Mouse (Mus musculus): Measurements from ENCODE around the gene Rpap1. TPM values are rescaled to one million over a fixed set of nuclear protein-coding genes. Genes with fewer than 3 reads are reported as not detected.

Rpap1 gene
- polyA plus RNA-seq, 1 experiment from 2014 or later = 28.2 TPM

DNA sequence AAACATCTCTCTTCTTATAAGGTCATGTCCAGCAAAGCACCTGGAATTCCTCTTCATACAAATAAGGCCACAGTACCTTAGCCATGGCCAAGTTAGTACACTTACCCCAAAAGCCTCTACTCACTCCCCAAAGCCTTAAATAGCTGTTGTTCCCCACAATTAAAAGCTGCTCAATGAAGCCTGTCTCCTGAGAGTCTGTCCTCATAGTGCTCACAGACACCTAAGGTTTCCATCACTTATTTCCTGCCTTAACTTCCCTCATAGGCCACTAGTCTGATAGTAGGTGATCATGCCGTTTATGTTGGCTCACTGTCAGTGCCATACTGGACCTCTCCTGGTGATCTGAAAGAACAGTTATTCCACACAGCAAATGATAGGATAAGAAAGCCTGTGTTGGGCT is 25.1 kb downstream of the Rpap1 start:
- Histone ChIP-seq H3K27me3 (ENCODE audit: control insufficient read depth, insufficient read depth, low read depth, low read length) (peaks cover 36% of the 10 kb centered on the region), H3K4me1 (replicated peaks; ENCODE audit: control insufficient read depth, insufficient read depth, low read length) (peaks cover 3% of the 10 kb centered on the region; the same call in 1 of the 2 replicates), H3K4me3 (ENCODE audit: low read length) (no peak overlapping the region), H3K4me2 (ENCODE audit: low read depth, low read length) (no peak overlapping the region), H3K27ac (ENCODE audit: low read length) (no peak overlapping the region), H3K9ac (ENCODE audit: low read length) (no peak overlapping the region), H3K9me3 (ENCODE audit: control insufficient read depth, low read length) (no peaks in the 10 kb centered on the region), H3K36me3 (ENCODE audit: control insufficient read depth, insufficient read depth, low read length) (peaks cover 9% of the 10 kb centered on the region)
- WGBS = 59% methylated on average over 1 of the region's 1 CpGs
- ATAC-seq (ENCODE audit: low read depth) = no peak

DNA sequence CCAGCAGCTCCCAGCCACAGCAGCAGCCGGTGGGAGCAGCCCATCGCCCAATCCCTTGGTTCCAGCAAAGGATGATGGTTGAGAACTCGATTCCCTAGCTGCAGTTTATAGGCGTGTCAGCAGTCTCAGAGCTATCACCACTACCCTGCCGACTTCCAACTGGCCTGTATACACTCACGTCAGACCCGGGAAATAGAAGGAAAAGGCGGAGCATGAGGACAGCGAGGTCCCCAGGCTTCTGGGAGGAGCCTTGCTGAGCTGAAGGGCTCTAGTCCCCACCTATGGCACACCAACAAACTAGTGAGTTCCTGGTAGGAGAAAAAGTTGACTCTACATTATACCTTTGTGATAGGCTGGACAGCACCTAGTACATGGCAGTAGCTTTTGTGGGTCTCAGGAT is 27.1 kb downstream of the Rpap1 start, which contains the start of gene Ltk:
Ltk (minus strand) TSS at position 181 of the 400 bp plus-strand sequence.
- H3K36me3 ChIP-seq (ENCODE audit: control insufficient read depth, insufficient read depth, low read length) = peaks cover 8% of the 10 kb centered on the region
- WGBS = 13% methylated on average over 9 of the region's 9 CpGs
- H3K4me2 ChIP-seq (ENCODE audit: low read depth, low read length) = no peak within 1 kb of the TSS
- H3K27ac ChIP-seq (ENCODE audit: low read length) = no peak within 1 kb of the TSS
- H3K9me3 ChIP-seq (ENCODE audit: control insufficient read depth, low read length) = no peaks in the 10 kb centered on the region
- H3K4me1 ChIP-seq (replicated peaks; ENCODE audit: control insufficient read depth, insufficient read depth, low read length) = peaks cover 3% of the 10 kb centered on the region; the same call in 1 of the 2 replicates
- no peak within 1 kb of the TSS for H3K4me3 ChIP-seq (ENCODE audit: low read length)
- H3K9ac ChIP-seq (ENCODE audit: low read length) = no peak within 1 kb of the TSS
- peaks cover 47% of the 10 kb centered on the region for H3K27me3 ChIP-seq (ENCODE audit: control insufficient read depth, insufficient read depth, low read depth, low read length)
- ATAC-seq (ENCODE audit: low read depth) = no peak

DNA sequence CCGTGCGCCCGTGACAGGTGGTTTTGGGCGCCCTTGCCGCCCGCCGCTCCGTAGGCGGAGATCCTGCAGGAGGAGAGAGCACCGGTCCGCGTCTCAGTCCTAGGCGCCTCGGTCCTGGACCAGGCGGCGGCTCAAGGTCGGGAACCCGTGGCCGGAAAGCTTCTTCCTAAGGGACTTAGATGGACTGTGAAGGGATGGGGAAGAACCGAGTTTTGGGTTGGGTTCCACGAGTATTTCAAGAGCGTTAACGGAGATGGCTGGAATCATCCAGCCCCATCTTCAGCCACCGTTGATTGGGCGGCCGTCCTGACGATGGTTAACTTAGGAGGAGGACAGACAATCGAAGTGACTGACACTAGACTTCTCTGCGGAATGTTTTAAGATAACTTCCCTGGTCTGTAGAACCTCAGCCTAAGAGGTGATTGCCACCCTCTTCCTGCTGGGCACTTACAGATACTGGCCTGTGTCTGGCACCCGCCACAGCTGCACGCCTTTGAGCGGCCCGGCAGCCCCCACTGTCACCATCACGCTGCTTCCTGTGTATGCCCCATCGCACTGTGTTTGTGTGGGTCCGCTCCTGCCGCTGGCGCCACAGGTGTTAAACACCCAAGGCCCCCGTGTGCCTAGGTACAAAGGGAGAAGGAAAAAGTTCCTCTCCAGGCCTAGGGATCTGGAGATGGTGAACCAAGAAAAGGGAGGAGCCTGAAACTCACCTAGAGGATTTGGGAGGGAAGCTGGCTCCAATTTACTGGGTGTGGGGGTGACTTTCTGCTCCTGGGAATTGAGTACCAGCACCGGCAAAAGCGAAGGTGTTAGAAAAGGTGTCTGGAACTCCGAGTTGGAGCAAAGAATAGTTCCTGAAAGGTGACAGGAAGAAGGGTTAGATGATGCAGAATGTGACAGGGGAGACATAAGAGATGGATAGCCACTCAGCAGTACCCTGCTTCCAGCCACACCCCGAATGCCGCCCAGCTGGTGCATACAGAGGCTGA is 28.2 kb downstream of the Rpap1 start:
- Histone ChIP-seq H3K27ac (ENCODE audit: low read length) (no peak overlapping the region), H3K9me3 (ENCODE audit: control insufficient read depth, low read length) (no peaks in the 10 kb centered on the region), H3K27me3 (ENCODE audit: control insufficient read depth, insufficient read depth, low read depth, low read length) (peaks cover 47% of the 10 kb centered on the region), H3K36me3 (ENCODE audit: control insufficient read depth, insufficient read depth, low read length) (peaks cover 4% of the 10 kb centered on the region), H3K4me2 (ENCODE audit: low read depth, low read length) (peak overlapping the region; percentile 98), H3K4me1 (replicated peaks; ENCODE audit: control insufficient read depth, insufficient read depth, low read length) (peaks cover 3% of the 10 kb centered on the region; the same call in 1 of the 2 replicates), H3K9ac (ENCODE audit: low read length) (peak overlapping the region; percentile 60; the same call in 1 of the 2 replicates), H3K4me3 (ENCODE audit: low read length) (peak overlapping the region; percentile 66)
- no peak for ATAC-seq (ENCODE audit: low read depth)
- 5% methylated on average over 44 of the region's 44 CpGs for WGBS

DNA sequence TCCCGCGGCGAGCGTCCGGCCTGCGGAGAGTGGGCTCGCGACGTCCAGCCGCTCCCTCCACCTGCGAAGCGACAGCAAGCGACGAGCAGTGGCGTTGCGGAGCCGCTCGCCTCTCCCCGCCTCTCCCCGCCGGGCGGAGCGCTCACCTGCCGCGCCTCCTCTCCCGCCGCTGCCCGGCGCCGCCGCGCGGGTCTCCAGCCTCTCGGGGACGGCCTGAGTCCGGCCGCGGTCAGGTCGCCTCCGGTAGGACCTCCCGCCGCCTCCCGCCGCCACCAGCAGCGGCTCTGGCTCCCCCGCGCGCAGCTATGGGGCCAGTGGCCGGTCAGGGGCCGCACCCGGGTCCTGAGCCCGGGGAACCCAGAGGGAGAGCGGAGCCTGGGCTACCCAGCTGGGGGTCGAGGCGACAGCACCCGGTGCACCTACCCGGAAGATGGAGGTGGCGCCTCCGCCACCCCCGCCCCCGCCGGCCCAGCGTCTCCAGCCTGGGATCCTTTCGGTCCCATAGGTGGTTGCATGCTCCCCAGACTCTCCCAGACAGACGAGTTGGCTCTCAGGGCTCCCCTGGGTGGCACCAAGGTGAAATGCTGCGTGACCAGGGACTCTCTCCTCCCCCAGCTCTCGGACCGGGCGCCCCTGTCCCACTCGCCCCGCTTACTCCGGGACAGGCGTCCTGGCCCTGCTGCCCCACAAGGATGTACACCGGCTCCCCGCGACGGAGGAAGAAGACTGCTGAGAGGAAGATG is 29.1 kb downstream of the Rpap1 start:
- Histone ChIP-seq H3K27ac (ENCODE audit: low read length) (no peak overlapping the region), H3K4me1 (replicated peaks; ENCODE audit: control insufficient read depth, insufficient read depth, low read length) (peaks cover 3% of the 10 kb centered on the region; the same call in 1 of the 2 replicates), H3K4me2 (ENCODE audit: low read depth, low read length) (peak overlapping the region; percentile 98), H3K9ac (ENCODE audit: low read length) (peak overlapping the region; percentile 60), H3K4me3 (ENCODE audit: low read length) (peak overlapping the region; percentile 66), H3K27me3 (ENCODE audit: control insufficient read depth, insufficient read depth, low read depth, low read length) (peaks cover 47% of the 10 kb centered on the region), H3K9me3 (ENCODE audit: control insufficient read depth, low read length) (no peaks in the 10 kb centered on the region), H3K36me3 (ENCODE audit: control insufficient read depth, insufficient read depth, low read length) (no peaks in the 10 kb centered on the region)
- peak; percentile 69 for ATAC-seq (ENCODE audit: low read depth)
- WGBS = under 1% methylated on average over 48 of the region's 77 CpGs

DNA sequence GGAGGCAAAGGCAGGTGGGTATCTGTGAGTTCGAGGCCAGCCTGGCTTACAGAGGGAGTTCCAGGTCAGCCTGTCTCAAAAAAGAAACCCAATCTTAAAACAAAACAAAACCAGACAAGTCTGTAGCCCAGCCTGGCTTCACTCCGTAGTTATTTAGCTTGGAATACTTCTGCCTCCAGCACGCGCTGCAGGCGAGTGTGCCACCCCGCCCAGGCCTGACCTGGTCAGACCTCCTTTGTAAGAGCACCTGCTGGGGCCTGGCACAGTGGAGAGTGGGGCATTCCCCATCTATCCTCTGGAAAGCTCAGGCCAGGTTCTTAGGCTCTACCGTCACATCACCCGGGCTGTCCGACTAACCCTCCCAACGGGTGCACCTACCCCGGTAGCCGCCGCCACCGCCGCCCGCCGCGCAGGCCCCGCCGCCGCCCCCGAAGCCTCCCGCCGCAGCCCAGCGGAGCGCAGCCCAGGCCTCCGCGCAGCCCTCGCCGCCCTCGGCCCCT is 29.7 kb downstream of the Rpap1 start:
- H3K36me3 ChIP-seq (ENCODE audit: control insufficient read depth, insufficient read depth, low read length) = no peaks in the 10 kb centered on the region
- peak; percentile 74 for ATAC-seq (ENCODE audit: low read depth)
- peak overlapping the region; percentile 98 for H3K4me2 ChIP-seq (ENCODE audit: low read depth, low read length)
- H3K9ac ChIP-seq (ENCODE audit: low read length) = peak overlapping the region; percentile 60
- H3K4me3 ChIP-seq (ENCODE audit: low read length) = peak overlapping the region; percentile 66
- H3K27ac ChIP-seq (ENCODE audit: low read length) = no peak overlapping the region
- peaks cover 49% of the 10 kb centered on the region for H3K27me3 ChIP-seq (ENCODE audit: control insufficient read depth, insufficient read depth, low read depth, low read length)
- H3K9me3 ChIP-seq (ENCODE audit: control insufficient read depth, low read length) = no peaks in the 10 kb centered on the region
- H3K4me1 ChIP-seq (replicated peaks; ENCODE audit: control insufficient read depth, insufficient read depth, low read length) = peaks cover 3% of the 10 kb centered on the region; the same call in 1 of the 2 replicates
- WGBS = 8% methylated on average over 11 of the region's 31 CpGs

DNA sequence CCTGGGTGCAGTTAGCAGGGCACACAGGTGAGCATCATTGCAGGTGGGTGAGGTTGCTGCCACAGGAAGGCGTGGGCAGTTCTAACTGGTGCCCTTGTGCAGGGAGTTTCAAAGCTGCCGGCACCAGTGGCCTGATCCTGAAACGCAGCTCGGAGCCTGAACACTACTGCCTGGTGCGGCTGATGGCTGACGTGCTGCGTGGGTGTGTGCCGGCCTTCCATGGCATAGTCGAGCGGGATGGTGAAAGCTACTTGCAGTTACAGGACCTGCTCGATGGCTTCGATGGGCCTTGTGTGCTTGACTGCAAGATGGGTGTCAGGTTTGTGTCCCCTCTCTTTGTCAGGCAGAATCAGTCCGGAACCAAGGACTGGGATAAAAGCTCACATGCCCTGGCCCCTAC is 38.1 kb downstream of the Rpap1 start:
- Histone ChIP-seq H3K9ac (ENCODE audit: low read length) (no peak overlapping the region), H3K9me3 (ENCODE audit: control insufficient read depth, low read length) (no peaks in the 10 kb centered on the region), H3K27me3 (ENCODE audit: control insufficient read depth, insufficient read depth, low read depth, low read length) (peaks cover 15% of the 10 kb centered on the region), H3K4me3 (ENCODE audit: low read length) (no peak overlapping the region), H3K4me1 (replicated peaks; ENCODE audit: control insufficient read depth, insufficient read depth, low read length) (peaks cover 5% of the 10 kb centered on the region), H3K27ac (ENCODE audit: low read length) (no peak overlapping the region), H3K4me2 (ENCODE audit: low read depth, low read length) (no peak overlapping the region), H3K36me3 (ENCODE audit: control insufficient read depth, insufficient read depth, low read length) (no peaks in the 10 kb centered on the region)
- ATAC-seq (ENCODE audit: low read depth) = no peak
- WGBS = 73% methylated on average over 13 of the region's 13 CpGs

DNA sequence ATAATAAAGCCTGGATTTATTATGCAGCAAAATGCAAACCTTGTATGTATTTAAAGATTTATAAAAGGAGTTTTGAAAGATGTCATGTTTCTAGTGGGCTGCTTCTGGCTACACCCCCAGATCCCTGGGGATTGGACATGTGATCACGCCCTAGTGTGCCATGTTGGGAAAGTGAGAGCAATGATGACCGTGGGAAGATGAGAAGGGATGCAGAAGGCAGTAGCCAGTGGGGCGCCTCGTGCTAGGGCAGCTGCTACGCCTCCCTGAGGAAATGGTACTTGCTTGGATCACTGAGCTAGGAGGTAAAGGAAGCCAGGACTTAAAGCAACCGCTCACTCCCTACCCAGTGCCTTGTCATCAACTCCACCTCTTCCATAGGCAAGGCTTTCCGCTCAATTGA is 39.8 kb downstream of the Rpap1 start:
- no peak overlapping the region for H3K4me2 ChIP-seq (ENCODE audit: low read depth, low read length)
- H3K4me3 ChIP-seq (ENCODE audit: low read length) = no peak overlapping the region
- peaks cover 25% of the 10 kb centered on the region for H3K27me3 ChIP-seq (ENCODE audit: control insufficient read depth, insufficient read depth, low read depth, low read length)
- no peaks in the 10 kb centered on the region for H3K36me3 ChIP-seq (ENCODE audit: control insufficient read depth, insufficient read depth, low read length)
- no peak for ATAC-seq (ENCODE audit: low read depth)
- H3K4me1 ChIP-seq (replicated peaks; ENCODE audit: control insufficient read depth, insufficient read depth, low read length) = peaks cover 14% of the 10 kb centered on the region
- no peaks in the 10 kb centered on the region for H3K9me3 ChIP-seq (ENCODE audit: control insufficient read depth, low read length)
- WGBS = 73% methylated on average over 7 of the region's 7 CpGs
- no peak overlapping the region for H3K9ac ChIP-seq (ENCODE audit: low read length)
- H3K27ac ChIP-seq (ENCODE audit: low read length) = no peak overlapping the region

DNA sequence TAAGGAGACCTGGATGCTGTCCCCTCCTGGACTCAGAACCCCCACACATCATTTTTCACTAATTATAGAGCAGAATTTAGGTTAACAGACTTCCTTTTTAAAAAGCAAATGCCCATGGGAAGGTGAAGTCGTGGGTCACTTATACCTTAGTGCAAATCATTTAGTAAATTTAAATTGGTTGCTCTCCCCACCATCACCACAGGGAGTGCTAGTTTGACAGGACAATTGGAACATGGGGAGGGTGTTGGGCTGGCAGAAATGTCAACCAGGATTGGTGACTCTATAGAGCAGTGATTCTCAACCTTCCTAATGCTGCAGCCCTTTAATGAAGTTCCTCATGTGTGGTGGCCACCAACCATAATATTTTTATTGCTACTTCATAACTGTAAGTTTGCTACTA is 42.1 kb downstream of the Rpap1 start:
- Histone ChIP-seq H3K4me2 (ENCODE audit: low read depth, low read length) (peak overlapping the region; percentile 54; the same call in 1 of the 2 replicates), H3K9me3 (ENCODE audit: control insufficient read depth, low read length) (no peaks in the 10 kb centered on the region), H3K27me3 (ENCODE audit: control insufficient read depth, insufficient read depth, low read depth, low read length) (peaks cover 25% of the 10 kb centered on the region), H3K36me3 (ENCODE audit: control insufficient read depth, insufficient read depth, low read length) (no peaks in the 10 kb centered on the region), H3K27ac (ENCODE audit: low read length) (no peak overlapping the region), H3K4me1 (replicated peaks; ENCODE audit: control insufficient read depth, insufficient read depth, low read length) (peaks cover 22% of the 10 kb centered on the region), H3K4me3 (ENCODE audit: low read length) (no peak overlapping the region), H3K9ac (ENCODE audit: low read length) (no peak overlapping the region)
- no peak for ATAC-seq (ENCODE audit: low read depth)
- WGBS = 10% methylated on average over 1 of the region's 1 CpGs
